Mouse (Mus musculus) testis, adult 2 months (tissue): ENCODE data around the gene Ebf4. TPM values are rescaled to one million over a fixed set of nuclear protein-coding genes. Genes with fewer than 3 reads are reported as not detected.

Experiments
- H3K27ac ChIP-seq: fragments of 200-500 bp; 2 replicates; pipeline ENCODE4 v1.5.1; 2012; ENCODE audit warnings: low read depth, low read length; ENCODE audit not compliant: control insufficient read depth, insufficient read depth
- H3K27me3 ChIP-seq: fragments of 200-500 bp; 2 replicates; pipeline ENCODE4 v1.6.1; 2012; ENCODE audit warnings: mild to moderate bottlenecking, low read length, moderate library complexity; ENCODE audit not compliant: control insufficient read depth, insufficient read depth
- H3K36me3 ChIP-seq: fragments of 200-500 bp; 2 replicates; pipeline ENCODE4 v1.6.1; 2012; ENCODE audit warnings: mild to moderate bottlenecking, low read length; ENCODE audit not compliant: control insufficient read depth, insufficient read depth
- H3K4me1 ChIP-seq: fragments of 200-500 bp; 2 replicates; pipeline ENCODE4 v1.6.1; 2012; ENCODE audit warnings: low read length; ENCODE audit not compliant: control insufficient read depth, insufficient read depth
- H3K4me3 ChIP-seq: fragments of 200-500 bp; 2 replicates; pipeline ENCODE4 v1.5.1; 2012; ENCODE audit warnings: low read depth, mild to moderate bottlenecking, low read length, moderate library complexity, mixed read lengths; ENCODE audit not compliant: control insufficient read depth
- CTCF ChIP-seq: fragments of 200-500 bp; IDR thresholded peaks from 2 replicates; pipeline ENCODE4 v1.5.1; 2012; ENCODE audit warnings: low read depth, mild to moderate bottlenecking, inconsistent platforms, low read length, moderate library complexity; ENCODE audit not compliant: control insufficient read depth, insufficient read depth, insufficient replicate concordance
- POLR2A ChIP-seq: fragments of 200-500 bp; IDR thresholded peaks from 2 replicates; pipeline ENCODE4 v1.6.1; 2012; ENCODE audit warnings: low read depth, mild to moderate bottlenecking, inconsistent platforms, low read length, moderate library complexity; ENCODE audit not compliant: control insufficient read depth
- polyA plus RNA-seq: library from polyadenylated mRNA; depleted of rRNA; stranded (reverse); fragments of >200 nt; gene quantifications from 2 replicates; pipeline ENCODE4 v1.2.3, GENCODE M21; 2012

The Ebf4 gene
- polyA plus RNA-seq, 1 experiment: 2.4 TPM

DNA sequence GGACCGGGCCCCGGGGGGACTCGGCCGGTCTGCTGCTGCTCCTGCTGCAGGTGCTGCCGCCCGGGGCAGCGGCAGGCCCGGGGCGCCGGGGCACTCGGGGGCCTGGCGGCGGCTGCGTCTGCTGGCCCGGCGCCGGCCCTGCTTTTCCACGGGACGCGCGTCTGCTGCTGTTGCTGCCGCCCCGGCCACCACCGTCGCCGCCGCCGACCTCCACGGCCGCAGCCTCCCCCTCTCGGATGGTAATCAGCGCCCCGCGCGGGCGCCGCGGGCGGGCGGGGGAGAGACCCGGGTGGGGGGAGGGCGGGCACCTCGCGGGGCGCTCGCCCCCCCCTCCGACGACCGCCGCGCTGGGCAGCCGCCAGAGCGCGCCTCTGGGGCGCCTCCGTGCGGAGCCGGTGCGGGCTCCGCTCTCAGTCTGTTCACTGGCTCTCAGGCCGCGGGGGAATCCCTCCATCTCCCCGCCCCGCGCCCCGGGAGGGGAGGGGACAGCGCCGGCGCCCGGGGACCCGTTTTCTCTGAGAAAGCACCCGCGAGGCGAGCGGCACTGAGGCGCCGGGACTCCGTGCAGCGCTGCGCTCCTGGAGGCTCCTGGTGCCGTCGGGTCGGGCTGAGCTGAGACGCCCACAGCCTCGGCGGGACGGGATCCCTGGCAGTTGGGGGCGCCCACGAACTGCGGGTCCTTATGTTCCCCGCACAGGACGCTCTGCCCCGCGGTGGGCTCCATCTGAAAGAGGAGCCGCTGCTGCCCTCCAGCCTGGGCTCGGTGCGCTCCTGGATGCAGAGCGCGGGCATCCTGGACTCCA, 563 bp downstream of the Ebf4 start:
- Histone ChIP-seq H3K27ac (no peak overlapping the region), H3K36me3 (no peaks in the 10 kb centered on the region), H3K4me3 (peak overlapping the region; percentile 66), H3K27me3 (no peaks in the 10 kb centered on the region), H3K4me1 (peaks cover 10% of the 10 kb centered on the region)
- TF ChIP-seq CTCF (no peak), POLR2A (no peak)

DNA sequence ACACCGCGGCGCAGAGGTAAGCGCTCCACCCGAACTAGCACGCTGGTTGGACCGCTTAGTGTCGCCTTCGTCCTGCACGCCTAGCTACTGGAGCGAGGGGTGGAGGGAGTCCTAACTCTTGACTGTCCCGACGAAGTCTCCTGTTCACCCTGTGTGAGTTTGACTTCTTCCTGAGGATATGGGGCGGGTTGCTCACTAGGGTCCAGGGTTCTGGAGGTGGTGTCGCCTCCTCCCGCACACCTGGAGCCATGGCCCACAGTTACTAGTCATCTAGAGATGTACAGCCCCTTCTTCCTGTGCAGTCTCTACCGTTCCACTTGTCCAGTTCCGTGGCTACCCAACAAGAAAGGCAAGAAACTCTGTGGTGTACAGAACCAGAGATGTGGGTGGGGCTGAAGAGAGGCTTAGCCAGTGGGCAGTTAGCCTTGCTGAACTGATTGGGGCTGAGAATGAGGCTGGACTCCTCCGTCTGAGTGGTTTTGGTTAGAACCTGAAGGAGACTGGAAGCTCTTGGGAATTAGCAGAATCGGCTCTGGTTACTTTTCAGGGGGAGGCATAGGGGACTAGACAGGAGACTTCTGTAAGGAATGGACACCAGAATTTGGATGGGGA, 1.3 kb downstream of the Ebf4 start:
- no peaks in the 10 kb centered on the region for H3K27me3 ChIP-seq
- peaks cover 10% of the 10 kb centered on the region for H3K4me1 ChIP-seq
- H3K36me3 ChIP-seq: no peaks in the 10 kb centered on the region
- H3K4me3 ChIP-seq: peak overlapping the region; percentile 24
- H3K27ac ChIP-seq: no peak overlapping the region
- TF ChIP-seq POLR2A (no peak), CTCF (no peak)

DNA sequence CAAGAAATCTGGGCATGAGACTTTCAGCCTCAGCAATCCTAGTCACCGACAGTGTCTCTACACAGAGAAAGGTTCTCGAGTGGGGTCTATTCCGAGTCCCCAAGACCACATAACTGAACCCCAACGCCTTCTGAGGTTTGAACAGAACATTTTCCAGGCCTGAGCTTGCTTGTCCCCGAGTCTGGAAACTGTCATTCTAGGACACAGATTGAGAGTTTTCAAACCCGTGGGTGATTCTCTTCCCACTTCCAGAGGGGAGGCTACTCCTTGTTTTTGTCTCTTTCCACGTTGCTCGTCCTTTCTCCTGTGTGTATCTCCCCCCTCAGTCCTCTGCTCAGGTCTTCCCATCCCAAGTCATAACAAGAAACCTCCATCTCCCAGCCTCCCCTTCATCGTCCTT, 2.6 kb downstream of the Ebf4 start:
- Histone ChIP-seq H3K36me3 (no peaks in the 10 kb centered on the region), H3K27ac (no peak overlapping the region), H3K27me3 (no peaks in the 10 kb centered on the region), H3K4me3 (no peak overlapping the region), H3K4me1 (peaks cover 10% of the 10 kb centered on the region)
- TF ChIP-seq CTCF: no peak
- no peak for TF ChIP-seq POLR2A

- TF ChIP-seq POLR2A (no peak), CTCF (no peak)
- H3K27me3 ChIP-seq: no peaks in the 10 kb centered on the region
- no peaks in the 10 kb centered on the region for H3K4me1 ChIP-seq
- H3K4me3 ChIP-seq: no peak overlapping the region
- no peak overlapping the region for H3K27ac ChIP-seq
- H3K36me3 ChIP-seq: no peaks in the 10 kb centered on the region
These were observed 8.0 kb downstream of the Ebf4 start for GRCm38 (mm10) chr2:130303014-130303413.

- TF ChIP-seq CTCF (no peak), POLR2A (no peak)
- no peaks in the 10 kb centered on the region for H3K27me3 ChIP-seq
- no peak overlapping the region for H3K4me3 ChIP-seq
- H3K4me1 ChIP-seq: no peaks in the 10 kb centered on the region
- no peaks in the 10 kb centered on the region for H3K36me3 ChIP-seq
- H3K27ac ChIP-seq: no peak overlapping the region
These were observed 32.1 kb downstream of the Ebf4 start for GRCm38 (mm10) chr2:130327057-130327456.

DNA sequence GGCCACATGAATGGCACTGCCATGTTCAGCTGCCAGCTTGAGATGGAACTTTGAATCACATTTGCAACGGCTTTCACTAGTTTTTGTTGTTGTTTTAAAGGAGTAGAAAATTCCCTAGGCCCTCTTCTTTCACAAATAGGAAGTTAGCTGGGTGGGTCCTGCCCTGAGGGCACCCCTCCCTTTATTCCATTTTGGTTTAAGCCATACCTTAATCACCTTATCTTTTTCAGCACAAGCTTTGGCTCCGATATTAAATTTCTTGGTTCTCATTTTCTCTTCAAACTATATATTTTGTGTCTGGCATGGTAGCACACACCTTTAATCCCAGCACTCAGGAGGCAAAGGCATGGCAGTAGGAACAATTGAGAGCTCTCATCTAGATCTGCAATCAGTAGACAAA, 34.5 kb downstream of the Ebf4 start:
- Histone ChIP-seq H3K4me1 (no peaks in the 10 kb centered on the region), H3K36me3 (no peaks in the 10 kb centered on the region), H3K27ac (no peak overlapping the region), H3K4me3 (no peak overlapping the region), H3K27me3 (no peaks in the 10 kb centered on the region)
- TF ChIP-seq CTCF (no peak), POLR2A (no peak)

GRCm38 (mm10) chr2:130335112-130335511, 40.1 kb downstream of the Ebf4 start:
- no peaks in the 10 kb centered on the region for H3K4me1 ChIP-seq
- H3K36me3 ChIP-seq: no peaks in the 10 kb centered on the region
- H3K4me3 ChIP-seq: no peak overlapping the region
- no peaks in the 10 kb centered on the region for H3K27me3 ChIP-seq
- TF ChIP-seq CTCF (no peak), POLR2A (no peak)
- H3K27ac ChIP-seq: no peak overlapping the region
